Comparison of ENCODE assay signal across 8 mouse cellular contexts in the genomic region with DNA sequence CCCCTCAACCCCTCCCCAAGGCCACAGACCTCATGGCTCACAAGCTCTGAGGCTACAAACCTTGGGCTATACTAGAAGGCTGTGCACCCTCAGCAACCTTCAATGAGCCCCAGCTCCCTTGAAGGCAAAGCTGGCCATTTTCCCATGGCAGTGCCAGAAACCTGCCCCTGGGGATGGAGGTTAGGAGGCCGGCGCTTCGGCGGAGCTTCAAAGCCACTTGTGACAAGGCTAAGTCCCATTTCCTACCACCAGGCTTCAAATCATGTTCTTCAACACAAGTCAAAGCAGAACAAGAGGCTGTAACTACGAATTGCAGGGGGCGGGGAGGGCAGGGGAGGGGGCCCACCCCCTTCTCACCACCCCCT. TPM values are rescaled to one million over a fixed set of nuclear protein-coding genes. Genes with fewer than 3 reads are reported as not detected.
DNase-seq lines count a peak whose midpoint lies in the region; ATAC-seq lines count a peak whose summit lies in the region.

No protein-coding gene starts in this region.

- no peak overlapping the region; the same call in 1 of the 2 replicates for H3K27ac ChIP-seq in midbrain, embryonic 11.5 days (ENCODE audit: low read depth, low read length)
- no peak overlapping the region for H3K27ac ChIP-seq in midbrain, embryonic 15.5 days
- peak overlapping the region; percentile 78 for H3K27ac ChIP-seq in limb, embryonic 12.5 days
- H3K27ac ChIP-seq in stomach, embryonic 16.5 days (ENCODE audit: low read length): peak overlapping the region; percentile 75

- peak; percentile 14; the same call in 1 of the 2 replicates for ATAC-seq in midbrain, embryonic 11.5 days (ENCODE audit: low FRiP score)
- ATAC-seq in midbrain, embryonic 15.5 days (replicated peaks): no peak
- ATAC-seq in limb, embryonic 12.5 days (ENCODE audit: insufficient number of reproducible peaks, insufficient read depth, low FRiP score, low TSS enrichment, low read depth): no peak; the same call in 1 of the 2 replicates
- ATAC-seq in stomach, embryonic 16.5 days (ENCODE audit: insufficient read depth, low FRiP score): no peak

- peaks cover 41% of the 10 kb centered on the region for H3K4me1 ChIP-seq in midbrain, embryonic 11.5 days (ENCODE audit: control insufficient read depth, insufficient read depth, low read length)
- peaks cover 46% of the 10 kb centered on the region for H3K4me1 ChIP-seq in midbrain, embryonic 15.5 days
- peaks cover 68% of the 10 kb centered on the region for H3K4me1 ChIP-seq in limb, embryonic 12.5 days (replicated peaks)
- H3K4me1 ChIP-seq in stomach, embryonic 16.5 days (ENCODE audit: control insufficient read depth, insufficient read depth, low read length): peaks cover 63% of the 10 kb centered on the region

- H3K4me3 ChIP-seq in midbrain, embryonic 11.5 days (ENCODE audit: low read depth, low read length): no peak overlapping the region
- no peak overlapping the region for H3K4me3 ChIP-seq in midbrain, embryonic 15.5 days
- 0 out of 2 replicates have a peak overlapping the region, but pooled peaks have one; percentile 9 for H3K4me3 ChIP-seq in limb, embryonic 12.5 days (replicated peaks)
- H3K4me3 ChIP-seq in stomach, embryonic 16.5 days (replicated peaks; ENCODE audit: low read length): peak overlapping the region; percentile 34; the same call in 1 of the 2 replicates

- H3K9me3 ChIP-seq in midbrain, embryonic 11.5 days (ENCODE audit: control insufficient read depth, low read length): no peaks in the 10 kb centered on the region
- H3K9me3 ChIP-seq in midbrain, embryonic 15.5 days: no peaks in the 10 kb centered on the region
- H3K9me3 ChIP-seq in limb, embryonic 12.5 days: no peaks in the 10 kb centered on the region
- H3K9me3 ChIP-seq in stomach, embryonic 16.5 days (replicated peaks; ENCODE audit: control insufficient read depth, low read length): no peaks in the 10 kb centered on the region

- WGBS in midbrain, embryonic 11.5 days: 7% methylated on average over 6 of the region's 6 CpGs
- WGBS in midbrain, embryonic 15.5 days: 15% methylated on average over 6 of the region's 6 CpGs
- 11% methylated on average over 6 of the region's 6 CpGs for WGBS in limb, embryonic 12.5 days
- 41% methylated on average over 6 of the region's 6 CpGs for WGBS in stomach, embryonic 16.5 days

- H3K4me2 ChIP-seq in midbrain, embryonic 11.5 days: peak overlapping the region; percentile 2; the same call in 1 of the 2 replicates
- H3K4me2 ChIP-seq in midbrain, embryonic 15.5 days: no peak overlapping the region
- H3K4me2 ChIP-seq in limb, embryonic 12.5 days: peak overlapping the region; percentile 65
- peak overlapping the region; percentile 57; the same call in 1 of the 2 replicates for H3K4me2 ChIP-seq in stomach, embryonic 16.5 days (ENCODE audit: low read depth, low read length)

- H3K9ac ChIP-seq in midbrain, embryonic 11.5 days (ENCODE audit: low read length): no peak overlapping the region
- no peak overlapping the region for H3K9ac ChIP-seq in midbrain, embryonic 15.5 days
- H3K9ac ChIP-seq in limb, embryonic 12.5 days (replicated peaks): no peak overlapping the region
- peak overlapping the region; percentile 46; the same call in 1 of the 2 replicates for H3K9ac ChIP-seq in stomach, embryonic 16.5 days (ENCODE audit: low read length)

- peak; percentile 71 to 87 for DNase-seq in adrenal gland, adult (ENCODE audit: inconsistent age in 2 of 2, low spot score in 1 of 2)
- DNase-seq in adrenal gland, adult 18-20 months (ENCODE audit: low spot score in 2 of 2): no peak
- peak; percentile 93 for DNase-seq in midbrain, embryonic 11.5 days (ENCODE audit: low spot score, missing footprints)
- DNase-seq in urinary bladder, adult 2 months (ENCODE audit: low spot score): no peak
- DNase-seq in right cerebral cortex, adult 2 months (ENCODE audit: low spot score in 2 of 2): no peak

- H3K36me3 ChIP-seq in midbrain, embryonic 11.5 days (ENCODE audit: control insufficient read depth, insufficient read depth, low read length): no peaks in the 10 kb centered on the region
- no peaks in the 10 kb centered on the region for H3K36me3 ChIP-seq in midbrain, embryonic 15.5 days (replicated peaks)
- peaks cover 47% of the 10 kb centered on the region for H3K36me3 ChIP-seq in limb, embryonic 12.5 days
- peaks cover 6% of the 10 kb centered on the region; the same call in 1 of the 2 replicates for H3K36me3 ChIP-seq in stomach, embryonic 16.5 days (ENCODE audit: control insufficient read depth, insufficient read depth, low read length)

- no peaks in the 10 kb centered on the region for H3K27me3 ChIP-seq in midbrain, embryonic 11.5 days (ENCODE audit: control insufficient read depth, insufficient read depth, low read length)
- no peaks in the 10 kb centered on the region for H3K27me3 ChIP-seq in midbrain, embryonic 15.5 days (replicated peaks)
- H3K27me3 ChIP-seq in limb, embryonic 12.5 days: no peaks in the 10 kb centered on the region
- H3K27me3 ChIP-seq in stomach, embryonic 16.5 days (ENCODE audit: control insufficient read depth, insufficient read depth, low read length): no peaks in the 10 kb centered on the region

RNA-seq across cellular contexts. Expression of gene Rflna, which starts 53.3 kb away (rescaled TPM):
- total RNA-seq in adrenal gland, adult 18-20 months (2021): 1 to 10 TPM; 2.9 to 6.3 TPM
- 4.0 and 4.4 TPM in 2 replicates for polyA plus RNA-seq in midbrain, embryonic 11.5 days (2014; fragmentation: Nextera tagmentation; extraction: Ambion mirVana)
- polyA plus RNA-seq in midbrain, embryonic 15.5 days (2015; fragmentation: Nextera tagmentation; extraction: Ambion mirVana): 6.7 and 7.9 TPM in 2 replicates
- polyA plus RNA-seq in limb, embryonic 12.5 days (2016; fragmentation: Nextera tagmentation; extraction: Ambion mirVana): 28.6 and 33.0 TPM in 2 replicates
- polyA plus RNA-seq in stomach, embryonic 16.5 days (2015; fragmentation: Nextera tagmentation; extraction: Ambion mirVana): 2.7 and 3.0 TPM in 2 replicates
- 1.4 and 1.8 TPM in 2 replicates for polyA plus RNA-seq in urinary bladder, adult 2 months (2012; rRNA removed)

Comparison
In these comparisons a context has a peak if more than half of its experiments do, and no peak if none do; other contexts are left out.
1. DNase-seq: peak in adrenal gland, adult (2 of 2) and midbrain, embryonic 11.5 days (single experiment); none in adrenal gland, adult 18-20 months (0 of 2), urinary bladder, adult 2 months (single experiment) and right cerebral cortex, adult 2 months (0 of 2).
2. H3K27ac ChIP-seq: peak in limb, embryonic 12.5 days (single experiment) and stomach, embryonic 16.5 days (single experiment); none in midbrain, embryonic 11.5 days (single experiment) and midbrain, embryonic 15.5 days (single experiment).
3. H3K4me3 ChIP-seq: peak in limb, embryonic 12.5 days (single experiment) and stomach, embryonic 16.5 days (single experiment); none in midbrain, embryonic 11.5 days (single experiment) and midbrain, embryonic 15.5 days (single experiment).